Mouse (Mus musculus): Measurements from ENCODE around the gene Nrxn2.
A peak's percentile ranks its signal among the peaks of the same experiment; 100 is the strongest.

The Nrxn2 gene

DNA sequence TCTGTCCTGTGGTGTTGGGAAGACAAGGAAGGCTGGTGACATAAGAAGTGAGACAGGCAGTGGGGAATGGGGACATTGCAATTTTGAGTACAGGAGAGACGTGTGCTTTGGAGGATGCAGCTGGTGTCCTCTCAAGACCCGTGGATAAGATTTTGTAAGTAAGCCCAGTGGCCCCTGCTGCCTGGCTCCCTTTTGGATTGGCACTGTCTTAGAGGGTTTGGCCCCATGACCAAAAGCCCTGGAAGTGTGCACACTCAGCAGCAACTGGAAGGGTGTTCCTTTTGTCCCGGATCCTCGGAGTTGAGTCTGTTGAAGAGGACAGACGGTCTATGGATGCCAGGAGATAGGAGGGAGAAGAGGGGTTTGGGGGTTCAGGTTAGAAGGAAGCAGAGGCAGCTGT, 127.0 kb downstream of the Nrxn2 start:
- DNase-seq = no peak

DNA sequence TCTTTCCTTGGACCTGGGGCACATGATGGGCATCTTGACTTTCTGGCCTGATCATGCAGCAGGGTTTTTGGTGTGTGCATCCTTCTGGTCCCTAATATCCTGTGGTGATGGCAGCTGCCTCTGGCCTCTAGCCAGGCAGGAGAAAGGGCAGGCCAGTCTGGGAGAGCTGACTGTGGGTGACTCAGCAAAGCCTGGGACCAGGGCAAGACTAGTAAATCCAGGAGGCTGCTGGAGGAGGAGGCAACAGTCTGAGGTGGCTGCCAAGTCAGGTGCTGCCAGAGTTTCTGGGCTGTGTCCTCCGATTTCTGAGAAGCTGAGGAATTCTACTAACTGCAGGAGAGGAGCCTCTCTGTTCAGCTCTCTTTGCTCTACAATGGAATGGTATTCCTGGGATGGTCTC, 127.6 kb downstream of the Nrxn2 start:
- no peak for DNase-seq

DNA sequence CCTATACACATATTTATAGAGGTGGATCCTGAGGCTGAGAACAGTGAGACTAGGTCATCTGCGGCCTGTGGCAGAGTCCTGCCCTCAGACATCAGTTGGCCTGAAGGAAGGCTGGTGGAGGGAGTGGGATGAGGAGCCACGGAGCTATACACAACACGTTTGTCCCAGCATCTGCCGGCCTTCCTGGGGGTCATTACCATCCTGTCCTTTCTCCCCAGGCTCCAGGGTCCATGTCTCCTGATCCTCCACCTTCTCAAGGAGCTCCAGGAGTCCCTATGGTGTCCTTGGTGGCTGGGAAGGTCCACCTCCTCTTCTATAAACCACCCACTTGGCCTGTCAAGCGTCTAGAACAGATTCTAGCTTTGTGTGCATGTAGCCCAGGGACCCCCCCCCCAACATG, 129.3 kb downstream of the Nrxn2 start:
- DNase-seq = peak; percentile 2

DNA sequence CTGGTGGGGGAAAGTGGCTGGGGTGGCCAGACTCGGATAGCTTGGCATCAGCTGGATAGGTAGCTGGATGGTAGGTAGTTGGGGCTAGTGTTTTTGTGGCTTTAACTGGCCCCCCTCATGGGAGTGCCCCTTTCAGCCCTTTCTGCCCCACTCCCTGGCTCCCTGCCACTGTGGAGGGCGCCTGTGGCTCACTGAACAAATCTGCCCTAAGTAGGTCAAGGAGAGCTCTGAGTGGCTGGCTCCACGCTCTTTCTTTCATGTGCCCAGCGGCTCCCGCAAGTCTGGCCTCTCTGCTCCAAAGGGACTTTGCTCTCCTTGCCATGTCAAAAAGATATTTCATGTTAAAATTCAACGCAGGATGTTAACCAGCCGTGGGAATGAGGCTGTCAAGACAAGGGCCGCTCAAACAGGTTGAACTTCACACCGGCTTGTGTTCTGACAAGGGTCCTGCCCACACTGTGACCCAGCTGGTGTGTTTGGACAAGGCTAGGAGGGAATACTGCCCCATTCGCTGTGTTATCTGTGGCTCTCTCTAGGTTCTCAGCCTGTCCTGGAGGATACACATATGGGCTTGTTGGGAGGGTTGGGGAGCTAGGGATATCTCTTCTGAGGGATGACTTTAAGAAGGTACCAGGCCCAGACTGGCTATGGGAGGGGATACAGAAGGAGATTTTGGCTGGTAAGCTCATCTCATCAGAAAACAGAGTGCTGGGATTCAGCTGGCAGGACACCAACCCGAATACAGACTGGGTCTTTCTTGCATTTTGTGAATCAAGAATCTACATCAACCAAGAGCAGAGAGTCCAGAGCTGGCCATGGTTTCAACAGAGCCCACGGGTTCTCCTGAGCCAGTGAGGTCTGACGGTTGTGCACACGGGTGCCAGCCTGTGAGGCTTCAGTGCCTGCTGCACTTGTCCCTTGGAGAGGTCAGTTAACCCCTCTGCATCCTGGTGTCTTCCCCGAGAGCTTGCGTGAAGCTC, 130.2 kb downstream of the Nrxn2 start:
- DNase-seq = peak; percentile 48

DNA sequence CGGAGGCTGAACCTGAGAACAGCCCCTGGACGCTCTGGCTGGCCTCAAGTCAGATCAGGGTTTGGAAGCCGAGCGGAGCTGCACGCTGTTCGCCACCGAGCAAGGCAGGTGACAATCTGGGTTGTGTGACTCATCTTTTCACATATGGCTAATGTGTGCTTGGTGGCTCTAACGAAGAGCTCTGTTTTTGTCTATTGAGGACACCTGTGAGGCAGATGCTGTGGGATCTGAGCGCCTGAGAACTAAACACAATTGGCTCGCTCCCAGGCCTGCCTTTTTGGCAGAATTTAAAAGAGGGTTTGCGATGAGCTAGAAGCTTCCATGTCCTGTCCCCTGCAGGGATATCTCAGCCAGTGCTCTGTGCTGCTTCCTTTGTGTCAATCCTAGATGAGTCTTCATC, 131.0 kb downstream of the Nrxn2 start:
- peak; percentile 66 for DNase-seq

DNA sequence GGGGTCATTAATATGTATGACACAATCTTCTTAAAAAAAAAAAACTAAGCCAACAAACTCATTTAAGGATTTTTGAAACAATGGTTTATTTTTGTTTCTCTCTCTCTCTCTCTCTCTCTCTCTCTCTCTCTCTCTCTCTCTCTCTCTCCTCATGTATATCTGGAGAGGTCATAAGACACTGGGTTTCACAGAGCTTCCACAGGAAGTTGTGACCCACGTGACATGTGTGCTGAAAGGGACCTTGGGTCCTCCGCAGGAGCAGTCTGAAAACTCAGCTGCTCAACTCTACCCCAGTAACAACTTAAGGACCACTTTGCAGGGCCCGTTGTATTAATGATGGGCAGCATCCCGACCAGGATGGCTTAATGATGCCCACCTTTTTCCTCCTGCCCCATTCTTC, 132.7 kb downstream of the Nrxn2 start:
- DNase-seq = no peak

DNA sequence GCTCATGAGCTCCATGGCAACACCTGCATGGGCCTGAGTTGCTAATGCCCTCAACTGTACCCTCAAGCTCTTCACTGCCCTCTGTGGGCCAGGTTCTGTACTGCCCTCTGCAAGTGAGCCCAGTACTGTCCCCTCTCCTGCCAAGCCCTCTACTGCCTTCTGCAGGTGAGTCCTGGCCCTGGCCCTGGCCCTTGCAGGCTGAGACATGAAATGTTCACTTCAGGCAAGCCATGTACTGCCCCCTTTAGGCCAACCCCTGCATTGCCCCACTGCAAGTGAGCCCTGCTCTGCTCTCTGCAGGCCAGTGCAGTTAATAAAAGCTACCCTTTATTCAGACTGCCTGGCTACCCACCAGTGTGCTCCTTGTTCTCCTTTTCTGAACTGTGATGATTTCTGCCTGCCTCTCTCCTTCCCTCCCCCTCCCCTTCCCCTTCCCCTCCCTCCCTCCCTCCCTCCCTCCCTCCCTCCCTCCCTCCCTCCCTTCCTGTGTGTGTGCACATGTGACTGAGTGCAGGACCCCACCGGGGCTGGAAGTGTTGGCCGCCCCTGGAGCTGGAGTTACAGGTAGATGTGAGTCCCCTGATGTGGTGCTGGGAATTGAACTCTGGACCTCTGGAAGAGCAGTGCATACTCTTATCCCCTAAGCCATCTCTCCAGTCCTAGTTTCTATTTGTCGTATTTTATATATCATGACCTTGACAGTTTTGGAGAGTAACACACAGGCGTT, 133.9 kb downstream of the Nrxn2 start:
- peak; percentile 59 for DNase-seq

DNA sequence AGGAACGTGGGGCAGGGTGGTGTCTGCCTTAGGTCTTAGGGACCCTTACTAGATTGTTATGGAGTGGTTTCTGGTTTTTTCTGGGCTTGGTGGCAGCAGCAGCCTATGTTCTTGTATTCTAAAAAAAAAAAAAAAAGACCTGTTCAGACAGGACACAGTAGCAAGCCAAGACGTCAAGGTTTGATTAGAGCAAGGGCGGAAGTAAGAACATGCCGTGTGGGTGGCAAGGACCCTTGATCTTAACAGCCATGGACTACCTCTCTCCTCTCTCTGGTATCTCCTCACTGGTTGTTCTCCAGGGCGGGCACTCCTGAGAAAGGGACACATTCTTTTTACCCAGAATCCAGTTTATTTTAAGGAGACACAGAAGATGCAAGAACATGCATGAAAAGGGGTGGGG, 134.6 kb downstream of the Nrxn2 start:
- no peak for DNase-seq

DNA sequence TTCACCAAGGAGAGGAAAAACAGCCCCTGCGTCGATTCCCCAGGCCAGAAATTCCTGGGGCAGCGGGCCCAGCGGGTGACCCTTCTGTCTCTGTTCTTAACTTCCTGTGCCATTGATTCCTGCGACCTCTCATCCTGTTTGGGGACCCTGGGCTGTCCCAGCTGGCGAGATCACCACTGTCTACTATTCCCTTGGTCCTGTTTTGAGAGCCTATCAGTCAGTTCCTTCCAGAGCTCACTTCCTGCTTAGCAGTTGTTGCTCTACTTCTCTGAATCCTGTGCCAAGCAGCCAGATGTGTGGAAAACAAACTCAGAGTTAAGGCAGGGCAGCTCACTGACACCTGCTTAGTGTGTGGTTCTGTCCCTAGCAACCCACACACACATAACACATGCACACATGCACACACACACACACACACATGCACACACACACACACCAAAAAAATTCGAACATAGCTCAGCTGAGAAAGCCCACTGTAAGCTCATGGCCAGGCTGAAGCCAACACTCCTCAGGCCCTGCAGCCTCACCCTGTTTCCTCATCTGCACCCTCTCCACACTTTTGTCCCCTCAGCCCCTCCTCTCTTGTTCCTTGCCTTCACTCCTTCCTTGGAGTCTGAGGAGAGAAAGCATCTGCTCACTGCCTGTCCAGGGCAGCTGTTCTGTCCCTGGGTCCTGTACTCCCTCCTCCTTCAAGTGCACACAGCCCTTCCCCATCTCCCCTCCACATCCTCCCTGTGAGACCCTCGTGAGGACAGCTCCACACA, 135.5 kb downstream of the Nrxn2 start:
- peak; percentile 2 for DNase-seq

DNA sequence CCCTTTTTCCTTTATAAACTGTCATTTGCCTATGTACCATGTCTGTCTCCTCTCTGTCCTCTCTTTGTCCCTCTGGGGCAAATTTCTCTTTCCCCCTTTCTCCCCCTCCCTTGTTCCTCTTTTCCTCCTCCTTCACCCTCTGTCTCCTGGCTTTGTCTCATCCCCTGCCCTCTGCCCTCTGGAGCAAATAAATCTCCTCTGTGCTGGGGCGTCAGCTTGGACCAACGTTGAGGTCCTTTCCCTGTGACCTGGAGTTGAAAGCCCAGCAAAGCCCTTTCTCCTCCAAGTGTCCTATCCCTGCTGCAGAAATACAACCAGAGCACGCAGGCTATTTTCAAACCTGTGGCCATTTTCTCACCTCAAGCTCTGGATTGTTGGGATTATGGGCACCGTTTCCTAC, 141.0 kb downstream of the Nrxn2 start:
- DNase-seq = no peak

DNA sequence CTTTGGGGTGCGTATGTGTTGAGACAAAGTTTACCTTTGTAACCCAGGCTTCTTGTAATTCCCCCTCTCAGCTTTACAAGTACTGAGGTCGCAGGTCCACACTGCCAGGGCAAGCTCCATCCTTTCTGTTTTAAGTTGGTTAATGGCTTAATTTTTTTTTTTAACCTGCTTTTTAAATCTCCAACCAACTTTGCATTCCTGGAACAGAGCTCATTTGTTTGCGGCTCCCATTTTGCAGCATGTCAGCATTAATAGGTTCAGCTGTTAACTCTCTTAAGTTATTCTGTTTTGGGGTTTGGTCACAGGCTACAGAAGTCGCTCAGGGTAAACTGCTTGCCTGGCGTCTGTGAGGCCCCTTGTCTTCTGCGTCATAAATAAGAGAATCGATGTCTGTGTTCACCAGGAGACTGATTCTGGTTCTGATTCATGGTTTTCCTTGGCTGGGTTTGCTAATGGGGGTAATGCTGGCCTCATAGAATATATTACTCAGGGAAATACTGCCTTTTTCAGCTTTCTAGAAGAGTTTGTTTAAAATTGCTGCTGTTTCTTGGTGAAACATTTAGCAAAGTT, 141.8 kb downstream of the Nrxn2 start:
- no peak for DNase-seq

DNA sequence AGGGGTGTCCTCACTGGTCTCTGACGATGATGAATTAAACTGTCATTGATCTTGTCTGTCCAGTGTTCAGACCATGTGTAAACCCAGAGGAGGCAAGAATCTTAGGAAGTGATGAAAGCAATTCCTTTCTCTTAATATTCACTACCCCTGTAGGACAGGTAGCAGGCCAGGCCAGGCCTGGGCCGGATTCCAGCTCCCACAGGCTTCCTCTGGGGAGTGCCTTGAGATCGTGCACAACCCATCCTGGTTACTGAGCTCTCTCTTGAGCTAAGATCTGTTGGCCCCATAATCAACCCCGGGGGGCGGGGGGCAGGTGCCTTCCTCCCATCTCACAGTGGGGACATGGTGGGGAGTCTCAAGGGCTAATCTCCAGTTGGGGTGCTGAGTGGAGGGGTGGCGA, 146.6 kb downstream of the Nrxn2 start:
- no peak for DNase-seq

DNA sequence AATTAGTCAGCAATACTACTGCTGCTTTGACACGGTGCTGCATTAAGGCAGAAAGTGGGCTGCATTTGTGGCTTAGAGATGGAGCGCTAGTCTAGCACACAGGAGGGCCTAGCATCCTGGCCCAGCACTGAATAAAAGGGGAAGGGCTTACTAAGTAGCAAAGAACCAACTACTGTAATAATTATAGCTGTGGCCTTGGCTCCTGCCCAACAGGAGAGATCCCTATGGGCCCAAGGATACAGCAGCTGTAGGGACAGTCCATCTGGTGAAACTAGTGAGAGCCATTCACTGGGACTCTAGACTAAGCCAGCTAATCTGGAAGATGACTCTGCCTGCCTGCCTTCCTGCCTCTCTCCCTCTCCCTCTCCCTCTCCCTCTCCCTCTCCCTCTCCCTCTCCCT, 147.9 kb downstream of the Nrxn2 start:
- no peak for DNase-seq

DNA sequence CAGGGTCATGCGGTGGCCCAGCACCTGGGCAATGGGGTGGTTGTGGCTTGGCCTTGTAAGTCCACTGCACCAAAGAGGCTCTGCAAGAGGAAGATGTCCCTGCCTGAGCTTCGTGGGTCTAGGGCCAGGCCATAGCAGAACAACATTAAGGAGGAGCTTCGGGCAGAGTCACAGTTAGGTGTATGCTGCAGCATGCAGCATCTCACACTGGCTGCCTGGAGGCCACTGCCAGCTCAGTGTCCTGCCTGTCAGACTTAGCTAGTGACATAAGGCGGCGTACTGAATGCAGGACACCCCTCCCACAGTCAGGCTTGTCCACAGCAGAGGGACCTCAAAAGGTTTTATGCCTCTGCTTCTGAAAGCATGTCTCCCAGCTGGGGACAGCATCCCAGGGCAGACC, 150.5 kb downstream of the Nrxn2 start:
- no peak for DNase-seq

DNA sequence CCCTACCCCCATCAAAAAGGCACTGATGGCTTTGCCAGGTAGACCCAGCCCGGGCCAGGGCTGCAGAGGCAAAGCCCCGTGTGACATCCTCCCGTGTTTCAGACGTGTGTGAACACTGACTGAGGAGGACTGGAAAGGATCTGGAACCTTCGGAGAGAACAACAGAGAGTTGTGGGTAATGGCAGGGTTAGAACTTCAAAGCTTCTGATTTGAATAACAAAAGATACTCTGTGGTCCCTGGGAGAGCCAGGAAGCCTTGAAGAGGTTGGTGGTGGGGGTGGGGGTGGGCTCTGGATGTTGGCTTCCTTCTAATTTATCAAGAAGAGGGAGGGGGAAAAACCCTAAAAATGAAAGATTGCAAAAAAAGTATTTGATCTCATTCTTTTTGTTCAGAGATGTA, 151.0 kb downstream of the Nrxn2 start:
- DNase-seq = no peak

DNA sequence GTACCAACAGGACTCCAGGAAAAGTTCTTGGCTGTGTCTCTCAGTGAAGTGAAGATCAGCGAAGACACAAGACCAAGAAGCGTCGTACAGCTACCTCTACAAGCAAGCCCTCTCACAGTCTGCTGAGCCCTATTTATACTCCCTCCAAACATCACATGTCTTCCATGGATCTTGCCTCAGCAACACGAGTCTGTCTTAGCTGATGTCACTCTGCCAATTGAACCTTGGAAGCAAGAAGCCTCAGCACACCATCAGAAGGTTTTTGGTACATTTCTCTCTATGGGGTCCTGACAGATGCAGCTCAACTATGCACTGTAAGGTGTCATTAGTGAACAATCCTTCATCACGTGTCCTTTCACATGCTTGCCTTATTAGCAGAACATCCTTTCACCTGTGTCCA, 152.9 kb downstream of the Nrxn2 start:
- DNase-seq = no peak

DNA sequence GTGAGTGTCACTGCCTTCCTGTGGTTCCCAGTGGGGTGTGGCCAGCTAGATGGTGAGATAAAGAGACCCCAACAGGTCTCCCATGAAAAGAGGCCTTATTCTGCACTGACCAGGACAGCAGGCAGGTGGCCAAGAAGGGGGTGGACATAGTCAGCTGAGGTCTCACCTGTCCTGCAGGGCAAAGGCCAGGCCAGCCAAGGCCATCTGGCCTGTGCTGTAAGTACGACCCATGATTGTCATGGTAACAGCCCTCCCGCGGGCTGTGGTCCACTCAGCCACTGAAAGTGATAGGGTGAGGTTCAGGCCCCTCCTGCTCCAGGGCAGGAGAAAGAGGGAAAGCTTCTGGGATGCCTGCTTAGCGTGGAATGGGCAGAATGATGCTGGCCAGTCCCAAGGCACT, 153.5 kb downstream of the Nrxn2 start:
- no peak for DNase-seq
